Mouse (Mus musculus) neural tube, embryonic 11.5 days (tissue): Measurements from ENCODE around the gene Arhgap17. TPM values are rescaled to one million over a fixed set of nuclear protein-coding genes. Genes with fewer than 3 reads are reported as not detected.
A peak's percentile ranks its signal among the peaks of the same experiment; 100 is the strongest.

ENCODE experiments used
- ATAC-seq: fragments of 200-750 bp; cut with Nextera tagmentation; 2 replicates; pipeline ENCODE4 v1.8.0; 2017; ENCODE audit warnings: moderate number of reproducible peaks, mild to moderate bottlenecking, moderate TSS enrichment, moderate library complexity; ENCODE audit not compliant: insufficient read depth, low FRiP score, low TSS enrichment
- DNase-seq: peaks from one replicate; pipeline ENCODE4 v3.0.0-alpha.2; 2015; ENCODE audit warnings: low spot score
- H3K27ac ChIP-seq: fragments of 300-500 bp; sonication (generic); 2 replicates; pipeline ENCODE4 v1.5.1; 2014; ENCODE audit warnings: low read depth, mild to moderate bottlenecking, low read length
- H3K27me3 ChIP-seq: fragments of 300-500 bp; sonication (generic); 2 replicates; pipeline ENCODE4 v1.6.1; 2014; ENCODE audit warnings: mild to moderate bottlenecking, low read length, mixed read lengths; ENCODE audit not compliant: control insufficient read depth, insufficient read depth
- H3K36me3 ChIP-seq: fragments of 300-500 bp; sonication (generic); 2 replicates; pipeline ENCODE4 v1.6.1; 2014; ENCODE audit warnings: mild to moderate bottlenecking, low read length, moderate library complexity, mixed read lengths; ENCODE audit not compliant: control insufficient read depth, insufficient read depth
- H3K4me1 ChIP-seq: fragments of 300-500 bp; sonication (generic); 2 replicates; pipeline ENCODE4 v1.6.1; 2014; ENCODE audit warnings: low read length, mixed read lengths; ENCODE audit not compliant: control insufficient read depth, insufficient read depth
- H3K4me2 ChIP-seq: fragments of 300-500 bp; sonication (generic); 2 replicates; pipeline ENCODE4 v1.6.1; 2014; ENCODE audit warnings: low read depth, mild to moderate bottlenecking, moderate library complexity
- H3K4me3 ChIP-seq: fragments of 300-500 bp; sonication (generic); 2 replicates; pipeline ENCODE4 v1.5.1; 2014; ENCODE audit warnings: low read depth, low read length
- H3K9ac ChIP-seq: fragments of 300-500 bp; sonication (generic); 2 replicates; pipeline ENCODE4 v1.6.1; 2014; ENCODE audit warnings: mild to moderate bottlenecking, low read length
- H3K9me3 ChIP-seq: fragments of 300-500 bp; sonication (generic); 2 replicates; pipeline ENCODE4 v1.6.1; 2016; ENCODE audit warnings: low read length; ENCODE audit not compliant: control insufficient read depth
- WGBS: fragments of 180-500 bp; shearing (Covaris S2); extraction: QIAGEN DNeasy Blood & Tissue Kit; methylation state at CpG from one replicate; pipeline ENCODE4 v1.1.7; 2014; 5-methylcytosine and 5-hydroxymethylcytosine counted together
- polyA plus RNA-seq: library from polyadenylated mRNA; unstranded; fragments of >200 nt; fragmentation: Nextera tagmentation; extraction: Ambion mirVana; gene quantifications from 2 replicates; pipeline ENCODE4 v1.2.1, GENCODE M21; 2014

Arhgap17 gene
- polyA plus RNA-seq, 1 experiment from 2014 or later = 32.9 TPM

DNA sequence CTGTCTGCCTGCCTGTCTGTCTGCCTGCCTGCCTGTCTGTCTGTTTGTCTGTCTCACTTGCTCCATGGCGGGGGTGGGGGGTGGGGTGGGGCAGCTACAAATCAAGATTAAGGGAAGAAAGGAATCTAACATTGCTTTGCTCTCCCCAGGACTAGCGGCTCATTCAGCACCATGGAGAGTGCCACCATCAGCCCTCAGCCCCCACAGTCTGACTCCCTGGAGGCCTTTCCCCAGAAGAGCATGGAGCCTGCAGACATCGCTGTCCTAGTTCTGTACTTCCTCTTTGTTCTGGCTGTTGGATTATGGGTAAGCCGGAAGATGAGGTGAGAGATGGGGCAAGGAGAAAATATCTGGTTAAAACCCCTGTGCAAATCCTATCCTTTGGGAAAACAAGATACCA lies 134.3 kb downstream of the Arhgap17 start:
- no peaks in the 10 kb centered on the region for H3K4me1 ChIP-seq
- H3K36me3 ChIP-seq = no peaks in the 10 kb centered on the region
- H3K27ac ChIP-seq = no peak overlapping the region
- no peaks in the 10 kb centered on the region for H3K27me3 ChIP-seq
- ATAC-seq (no peak), DNase-seq (peak; percentile 29)
- no peak overlapping the region for H3K9ac ChIP-seq
- H3K4me2 ChIP-seq = no peak overlapping the region
- H3K4me3 ChIP-seq = no peak overlapping the region
- H3K9me3 ChIP-seq = no peaks in the 10 kb centered on the region
- WGBS = 28% methylated on average over 4 of the region's 4 CpGs

Other genes starting within 250 kb of the Arhgap17 start
- 46.2 and 57.3 TPM in 2 replicates for gene Tnrc6a, start 246.0 kb downstream of the Arhgap17 start, polyA plus RNA-seq
- not detected in 2 replicates for gene Slc5a11, start 155.1 kb downstream of the Arhgap17 start, polyA plus RNA-seq
- 63.5 and 69.8 TPM in 2 replicates for gene Lcmt1, start 131 bp downstream of the Arhgap17 start, polyA plus RNA-seq
- gene Aqp8, start 92.4 kb upstream of the Arhgap17 start, polyA plus RNA-seq = 1.2 and 1.4 TPM in 2 replicates
- gene Zkscan2, start 130.5 kb upstream of the Arhgap17 start, polyA plus RNA-seq = 5.8 and 9.4 TPM in 2 replicates